Mouse (Mus musculus) intestine, postnatal 0 days (tissue): ENCODE data around the gene Pcnx. TPM values are rescaled to one million over a fixed set of nuclear protein-coding genes. Genes with fewer than 3 reads are reported as not detected.
"Not testable (repeated sequence)": the region's sequence is repeated elsewhere in the genome, so short reads cannot be mapped to it uniquely, and the experiment has no call there.

Source experiments
- ATAC-seq: fragments of 200-750 bp; cut with Nextera tagmentation; 2 replicates; pipeline ENCODE4 v1.8.0; 2017; ENCODE audit warnings: mild to moderate bottlenecking, moderate TSS enrichment, moderate library complexity
- H3K27ac ChIP-seq: fragments of 300-500 bp; sonication (generic); 2 replicates; pipeline ENCODE4 v1.5.1; 2014; ENCODE audit warnings: mild to moderate bottlenecking, low read depth, low read length, moderate library complexity
- H3K27me3 ChIP-seq: fragments of 300-500 bp; sonication (generic); replicated peaks from 2 replicates; pipeline ENCODE4 v1.6.1; 2014; ENCODE audit warnings: low read length, mixed read lengths; ENCODE audit not compliant: control insufficient read depth, insufficient read depth
- H3K36me3 ChIP-seq: fragments of 300-500 bp; sonication (generic); 2 replicates; pipeline ENCODE4 v1.6.1; 2014; ENCODE audit warnings: mild to moderate bottlenecking, moderate library complexity; ENCODE audit not compliant: control insufficient read depth, insufficient read depth
- H3K4me1 ChIP-seq: fragments of 300-500 bp; sonication (generic); replicated peaks from 2 replicates; pipeline ENCODE4 v1.6.1; 2014; ENCODE audit warnings: antibody characterized with exemption, low read length, mixed read lengths; ENCODE audit not compliant: control insufficient read depth, insufficient read depth
- H3K4me2 ChIP-seq: fragments of 300-500 bp; sonication (generic); replicated peaks from 2 replicates; pipeline ENCODE4 v1.6.1; 2014; ENCODE audit warnings: low read depth, mild to moderate bottlenecking, moderate library complexity
- H3K4me3 ChIP-seq: fragments of 300-500 bp; sonication (generic); 2 replicates; pipeline ENCODE4 v1.5.1; 2014; ENCODE audit warnings: low read depth, low read length
- H3K9ac ChIP-seq: fragments of 300-500 bp; sonication (generic); 2 replicates; pipeline ENCODE4 v1.6.1; 2014; ENCODE audit warnings: mild to moderate bottlenecking, low read depth, low read length
- H3K9me3 ChIP-seq: fragments of 300-500 bp; sonication (generic); 2 replicates; pipeline ENCODE4 v1.6.1; 2016; ENCODE audit warnings: mixed run types; ENCODE audit not compliant: control insufficient read depth
- CTCF ChIP-seq: sonication (generic); IDR thresholded peaks from 2 replicates; pipeline ENCODE4 v1.5.1; 2016; ENCODE audit warnings: low read depth, mild to moderate bottlenecking, control low read depth, antibody characterized with exemption, moderate library complexity
- WGBS: fragments of 180-500 bp; shearing (Covaris S2); extraction: QIAGEN DNeasy Blood & Tissue Kit; methylation state at CpG from one replicate; pipeline ENCODE4 v1.1.7; 2014; 5-methylcytosine and 5-hydroxymethylcytosine counted together
- polyA plus RNA-seq: library from polyadenylated mRNA; unstranded; fragments of >200 nt; fragmentation: Nextera tagmentation; extraction: Ambion mirVana; gene quantifications from 2 replicates; pipeline ENCODE4 v1.2.1, GENCODE M21; 2015

Gene Pcnx
- polyA plus RNA-seq, 1 experiment from 2014 or later, result 12.4 TPM

DNA sequence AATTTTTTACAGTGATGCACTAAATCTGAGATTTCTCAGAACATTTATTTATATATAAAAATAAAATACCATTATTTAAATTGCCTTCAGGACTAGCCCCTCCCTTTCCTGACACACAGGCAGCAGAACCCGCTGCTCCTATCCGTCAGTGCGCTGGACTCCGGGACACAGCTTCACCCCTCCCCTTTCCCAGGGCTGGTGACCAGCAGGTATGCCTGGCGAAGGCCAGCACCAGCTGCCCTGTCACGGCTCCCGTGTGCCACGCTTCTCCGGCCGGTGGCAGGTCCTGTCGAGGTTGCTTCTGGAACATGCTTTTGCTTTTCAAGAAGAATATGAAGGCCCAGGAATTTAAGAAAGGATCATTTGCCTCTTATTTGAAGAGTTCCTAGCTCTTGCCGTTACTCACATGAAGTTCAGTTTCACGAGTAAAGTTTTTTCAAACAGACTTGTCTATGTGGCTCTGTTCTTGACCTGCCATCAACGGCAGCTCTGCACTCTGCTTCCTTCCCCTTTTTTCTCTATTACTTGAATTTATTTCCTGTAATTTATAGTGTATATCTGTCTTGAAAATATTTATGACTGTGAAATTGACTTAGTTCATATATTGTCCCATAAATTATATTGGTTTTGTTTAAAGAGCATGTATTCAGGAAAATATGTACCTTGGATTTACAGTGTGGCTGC is 137.0 kb downstream of the Pcnx start:
- ATAC-seq, result no peak
- H3K27ac ChIP-seq, result no peak overlapping the region
- H3K9me3 ChIP-seq, result no peaks in the 10 kb centered on the region
- H3K4me3 ChIP-seq, result no peak overlapping the region
- 84% methylated on average over 14 of the region's 14 CpGs for WGBS
- H3K9ac ChIP-seq, result no peak overlapping the region
- H3K4me1 ChIP-seq, result no peaks in the 10 kb centered on the region
- TF ChIP-seq CTCF, result no peak
- peaks cover 47% of the 10 kb centered on the region for H3K36me3 ChIP-seq
- no peak overlapping the region for H3K4me2 ChIP-seq
- no peaks in the 10 kb centered on the region for H3K27me3 ChIP-seq

GRCm38 (mm10) chr12:81997497-81997896 is 137.7 kb downstream of the Pcnx start:
- H3K4me2 ChIP-seq, result no peak overlapping the region
- no peak overlapping the region for H3K4me3 ChIP-seq
- no peak overlapping the region for H3K27ac ChIP-seq
- 45% methylated on average over 3 of the region's 3 CpGs for WGBS
- no peaks in the 10 kb centered on the region for H3K27me3 ChIP-seq
- no peak overlapping the region for H3K9ac ChIP-seq
- TF ChIP-seq CTCF, result no peak
- no peaks in the 10 kb centered on the region for H3K4me1 ChIP-seq
- H3K9me3 ChIP-seq, result no peaks in the 10 kb centered on the region
- no peak for ATAC-seq
- peaks cover 40% of the 10 kb centered on the region for H3K36me3 ChIP-seq

DNA sequence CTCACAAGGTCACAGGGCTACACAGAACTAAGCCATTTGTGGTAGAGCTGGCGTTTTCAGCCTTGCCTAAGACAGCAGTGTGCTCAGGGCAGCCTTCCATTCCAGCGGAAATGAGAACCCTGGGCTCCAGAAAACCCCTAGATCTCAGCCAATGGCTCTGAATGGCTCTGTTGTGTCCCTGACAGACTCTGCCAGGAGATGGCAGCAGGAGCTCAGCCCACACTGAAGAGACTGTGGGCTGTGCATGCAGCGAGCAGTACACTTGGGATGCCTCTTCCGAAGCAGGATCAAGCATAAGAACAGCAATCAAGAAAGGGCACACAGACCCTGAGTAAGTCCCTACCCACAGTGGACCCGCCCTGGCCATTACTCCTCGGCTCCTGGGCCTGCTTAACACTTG is 142.9 kb downstream of the Pcnx start:
- ATAC-seq, result peak; percentile 31; the same call in 1 of the 2 replicates
- H3K9ac ChIP-seq, H3K4me1 ChIP-seq, H3K9me3 ChIP-seq, H3K36me3 ChIP-seq, H3K27me3 ChIP-seq, H3K27ac ChIP-seq, H3K4me2 ChIP-seq, H3K4me3 ChIP-seq: not testable (repeated sequence)
- no CpG with 5 or more reads among the region's 6 CpGs for WGBS

DNA sequence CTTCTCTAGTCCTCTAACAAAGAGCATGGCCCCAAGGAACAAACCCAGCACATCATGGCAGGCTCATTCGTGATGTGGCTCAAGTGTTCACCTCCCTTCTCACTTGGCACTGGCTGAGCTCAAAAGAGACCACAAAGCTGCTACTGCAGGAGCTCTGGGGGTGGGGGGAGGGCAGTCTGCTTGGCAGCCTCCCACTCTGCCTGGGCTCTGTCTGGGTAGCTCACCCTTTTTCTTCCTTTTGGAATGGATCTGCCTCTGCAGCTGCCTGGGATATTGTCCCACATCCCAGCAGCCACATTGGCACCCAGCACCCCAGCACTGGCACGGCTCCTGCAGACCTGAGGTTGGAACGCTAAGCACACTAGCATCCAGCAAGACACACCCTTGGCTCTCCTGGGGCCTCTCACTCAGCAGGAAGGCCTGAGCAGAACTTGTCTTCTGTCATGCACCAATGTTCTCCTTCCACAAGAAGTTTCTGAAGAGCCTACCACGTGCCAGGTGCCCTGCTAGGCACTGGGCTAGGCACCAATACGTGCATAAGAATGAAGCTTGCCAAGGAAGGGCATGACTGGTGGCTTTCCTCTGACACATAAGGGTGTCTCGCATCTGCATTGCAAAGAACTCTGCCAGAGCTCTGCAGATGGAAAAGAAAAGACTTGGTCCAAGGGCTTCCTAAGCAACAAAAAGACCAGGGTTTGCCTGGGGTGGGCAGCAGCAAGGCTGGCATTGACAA is 166.2 kb downstream of the Pcnx start:
- H3K27me3 ChIP-seq, H3K4me1 ChIP-seq, H3K4me3 ChIP-seq, H3K27ac ChIP-seq, H3K9me3 ChIP-seq, H3K4me2 ChIP-seq, H3K9ac ChIP-seq, H3K36me3 ChIP-seq, ATAC-seq: not testable (repeated sequence)
- no CpG with 5 or more reads among the region's 6 CpGs for WGBS

GRCm38 (mm10) chr12:82033524-82033923 is 173.7 kb downstream of the Pcnx start:
- H3K9ac ChIP-seq, H3K27ac ChIP-seq, H3K36me3 ChIP-seq, H3K27me3 ChIP-seq, H3K9me3 ChIP-seq, H3K4me1 ChIP-seq, H3K4me3 ChIP-seq, H3K4me2 ChIP-seq: not testable (repeated sequence)
- no CpG with 5 or more reads among the region's 6 CpGs for WGBS
- ATAC-seq, result peak; percentile 54; the same call in 1 of the 2 replicates

DNA sequence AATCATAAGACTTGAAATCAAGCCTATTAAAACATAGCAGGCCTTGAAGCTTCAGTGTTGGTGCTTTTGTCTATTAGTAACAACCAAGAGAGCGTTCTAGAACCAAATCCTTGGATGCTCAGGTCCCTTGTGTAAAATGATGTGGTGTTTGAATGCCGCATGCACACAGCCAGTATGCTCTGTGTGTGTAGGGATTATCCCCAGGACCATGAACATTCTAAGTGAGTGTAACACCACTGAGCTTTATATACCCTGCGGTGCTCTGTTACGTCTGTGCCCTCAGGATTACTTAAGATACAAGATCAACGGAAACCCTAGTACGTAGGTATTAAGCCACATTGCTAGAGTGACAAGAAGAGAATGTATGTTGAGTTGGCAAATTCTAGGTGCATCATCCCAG is 174.2 kb downstream of the Pcnx start:
- ATAC-seq, H3K9ac ChIP-seq, H3K4me3 ChIP-seq, H3K4me2 ChIP-seq, H3K36me3 ChIP-seq, H3K27ac ChIP-seq, H3K4me1 ChIP-seq, H3K27me3 ChIP-seq, H3K9me3 ChIP-seq: not testable (repeated sequence)
- WGBS, result no CpG with 5 or more reads among the region's 6 CpGs

- not testable (repeated sequence) for ATAC-seq, H3K36me3 ChIP-seq, H3K27me3 ChIP-seq, H3K4me1 ChIP-seq, H3K4me2 ChIP-seq, H3K4me3 ChIP-seq, H3K27ac ChIP-seq, H3K9ac ChIP-seq, H3K9me3 ChIP-seq
- WGBS, result no CpG with 5 or more reads among the region's 4 CpGs
Measured at GRCm38 (mm10) chr12:82044078-82044477, 184.3 kb downstream of the Pcnx start.

Other genes with a start within 250 kb of the Pcnx start
- 1.1 and 1.2 TPM in 2 replicates for gene Ttc9, start 228.8 kb upstream of the Pcnx start, polyA plus RNA-seq
- 2.2 and 2.4 TPM in 2 replicates for gene Map3k9, start 78.8 kb upstream of the Pcnx start, polyA plus RNA-seq